Mouse (Mus musculus) kidney, postnatal 0 days (tissue): ENCODE data around the gene Flot1. TPM values are rescaled to one million over a fixed set of nuclear protein-coding genes. Genes with fewer than 3 reads are reported as not detected.

Experiments used
- ATAC-seq: fragments of 200-750 bp; cut with Nextera tagmentation; replicated peaks from 2 replicates; pipeline ENCODE4 v1.8.0; 2017; ENCODE audit warnings: low read depth, moderate number of reproducible peaks, moderate TSS enrichment, moderate library complexity; ENCODE audit not compliant: low FRiP score
- DNase-seq: peaks from one replicate; pipeline ENCODE4 v3.0.0-alpha.2; 2016; ENCODE audit warnings: low spot score
- H3K27ac ChIP-seq: fragments of 300-500 bp; sonication (generic); 2 replicates; pipeline ENCODE4 v1.5.1; 2014; ENCODE audit warnings: mild to moderate bottlenecking
- H3K27me3 ChIP-seq: fragments of 300-500 bp; sonication (generic); 2 replicates; pipeline ENCODE4 v1.6.1; 2014; ENCODE audit warnings: low read length, mixed read lengths; ENCODE audit not compliant: insufficient read depth
- H3K36me3 ChIP-seq: fragments of 300-500 bp; sonication (generic); 2 replicates; pipeline ENCODE4 v1.6.1; 2014; ENCODE audit warnings: low read length, mixed read lengths; ENCODE audit not compliant: insufficient read depth
- H3K4me1 ChIP-seq: fragments of 300-500 bp; sonication (generic); replicated peaks from 2 replicates; pipeline ENCODE4 v1.6.1; 2014; ENCODE audit warnings: antibody characterized with exemption, low read length, mixed read lengths; ENCODE audit not compliant: insufficient read depth
- H3K4me2 ChIP-seq: fragments of 300-500 bp; sonication (generic); 2 replicates; pipeline ENCODE4 v1.6.1; 2014; ENCODE audit warnings: mild to moderate bottlenecking, low read length, moderate library complexity, mixed read lengths
- H3K4me3 ChIP-seq: fragments of 300-500 bp; sonication (generic); replicated peaks from 2 replicates; pipeline ENCODE4 v1.5.1; 2014; ENCODE audit warnings: low read depth, low read length
- H3K9ac ChIP-seq: fragments of 300-500 bp; sonication (generic); 2 replicates; pipeline ENCODE4 v1.6.1; 2014; ENCODE audit warnings: low read depth, low read length
- H3K9me3 ChIP-seq: fragments of 300-500 bp; sonication (generic); replicated peaks from 2 replicates; pipeline ENCODE4 v1.6.1; 2016; ENCODE audit warnings: low read length, inconsistent platforms, mixed read lengths
- CTCF ChIP-seq: IDR thresholded peaks from 2 replicates; pipeline ENCODE4 v1.5.1; 2016; ENCODE audit warnings: antibody characterized with exemption, low read depth, mild to moderate bottlenecking, moderate library complexity
- WGBS: fragments of 180-500 bp; shearing (Covaris S2); extraction: QIAGEN DNeasy Blood & Tissue Kit; methylation state at CpG from one replicate; pipeline ENCODE4 v1.1.7; 2014; 5-methylcytosine and 5-hydroxymethylcytosine counted together
- polyA plus RNA-seq: library from polyadenylated mRNA; unstranded; fragments of >200 nt; fragmentation: Nextera tagmentation; extraction: Ambion mirVana; gene quantifications from 2 replicates; pipeline ENCODE4 v1.2.1, GENCODE M21; 2015

Gene Flot1
- polyA plus RNA-seq, 1 experiment from 2014 or later: 52.2 TPM

GRCm38 (mm10) chr17:35782398-35782797 lies 40.6 kb upstream of the Flot1 start:
- peak; percentile 44; the same call in 1 of the 2 replicates for TF ChIP-seq CTCF
- no peak overlapping the region for H3K27ac ChIP-seq
- 0 out of 2 replicates have a peak, but pooled peaks cover 2% of the 10 kb centered on the region for H3K4me1 ChIP-seq
- H3K4me3 ChIP-seq: no peak overlapping the region
- H3K4me2 ChIP-seq: no peak overlapping the region
- no peaks in the 10 kb centered on the region for H3K9me3 ChIP-seq
- DNase-seq (no peak), ATAC-seq (no peak)
- 83% methylated on average over 2 of the region's 2 CpGs for WGBS
- H3K36me3 ChIP-seq: no peaks in the 10 kb centered on the region
- no peak overlapping the region for H3K9ac ChIP-seq
- no peaks in the 10 kb centered on the region for H3K27me3 ChIP-seq

- ATAC-seq: no peak
- no peaks in the 10 kb centered on the region for H3K36me3 ChIP-seq
- no peaks in the 10 kb centered on the region for H3K27me3 ChIP-seq
- H3K4me1 ChIP-seq: no peaks in the 10 kb centered on the region
- no peak for DNase-seq
- H3K4me2 ChIP-seq: no peak overlapping the region
- WGBS: 67% methylated on average over 5 of the region's 5 CpGs
- no peak for TF ChIP-seq CTCF
- no peak overlapping the region for H3K9ac ChIP-seq
- no peak overlapping the region for H3K4me3 ChIP-seq
- H3K27ac ChIP-seq: no peak overlapping the region
- no peaks in the 10 kb centered on the region for H3K9me3 ChIP-seq
These were observed 40.1 kb upstream of the Flot1 start for GRCm38 (mm10) chr17:35782924-35783323.

GRCm38 (mm10) chr17:35783944-35784343 lies 39.1 kb upstream of the Flot1 start:
- Histone ChIP-seq H3K4me2 (no peak overlapping the region), H3K9me3 (no peaks in the 10 kb centered on the region), H3K36me3 (no peaks in the 10 kb centered on the region), H3K27ac (no peak overlapping the region), H3K9ac (no peak overlapping the region), H3K4me3 (no peak overlapping the region), H3K27me3 (no peaks in the 10 kb centered on the region), H3K4me1 (no peaks in the 10 kb centered on the region)
- 84% methylated on average over 6 of the region's 6 CpGs for WGBS
- no peak for TF ChIP-seq CTCF
- DNase-seq: no peak
- no peak for ATAC-seq

- DNase-seq: no peak
- no peaks in the 10 kb centered on the region for H3K4me1 ChIP-seq
- TF ChIP-seq CTCF: no peak
- H3K9me3 ChIP-seq: no peaks in the 10 kb centered on the region
- H3K4me3 ChIP-seq: no peak overlapping the region
- H3K9ac ChIP-seq: no peak overlapping the region
- H3K4me2 ChIP-seq: no peak overlapping the region
- no peaks in the 10 kb centered on the region for H3K36me3 ChIP-seq
- no peaks in the 10 kb centered on the region for H3K27me3 ChIP-seq
- ATAC-seq: no peak
- WGBS: 82% methylated on average over 4 of the region's 4 CpGs
- no peak overlapping the region for H3K27ac ChIP-seq
These were observed 37.9 kb upstream of the Flot1 start for GRCm38 (mm10) chr17:35785140-35785539.

- DNase-seq (no peak), ATAC-seq (no peak)
- no peak overlapping the region for H3K9ac ChIP-seq
- no peaks in the 10 kb centered on the region for H3K4me1 ChIP-seq
- TF ChIP-seq CTCF: no peak
- no peaks in the 10 kb centered on the region for H3K9me3 ChIP-seq
- H3K27ac ChIP-seq: no peak overlapping the region
- H3K27me3 ChIP-seq: no peaks in the 10 kb centered on the region
- no peak overlapping the region for H3K4me3 ChIP-seq
- no peaks in the 10 kb centered on the region for H3K36me3 ChIP-seq
- H3K4me2 ChIP-seq: no peak overlapping the region
These were observed 35.5 kb upstream of the Flot1 start for GRCm38 (mm10) chr17:35787493-35787892.

GRCm38 (mm10) chr17:35788025-35788424 lies 35.0 kb upstream of the Flot1 start:
- Histone ChIP-seq H3K9me3 (no peaks in the 10 kb centered on the region), H3K27ac (no peak overlapping the region), H3K27me3 (no peaks in the 10 kb centered on the region), H3K4me1 (no peaks in the 10 kb centered on the region), H3K36me3 (no peaks in the 10 kb centered on the region), H3K4me2 (no peak overlapping the region), H3K4me3 (no peak overlapping the region), H3K9ac (no peak overlapping the region)
- DNase-seq: no peak
- TF ChIP-seq CTCF: no peak
- WGBS: 70% methylated on average over 3 of the region's 3 CpGs
- ATAC-seq: no peak

- no peaks in the 10 kb centered on the region for H3K27me3 ChIP-seq
- no peaks in the 10 kb centered on the region for H3K36me3 ChIP-seq
- ATAC-seq (no peak), DNase-seq (no peak)
- no peak for TF ChIP-seq CTCF
- no peaks in the 10 kb centered on the region for H3K4me1 ChIP-seq
- H3K27ac ChIP-seq: no peak overlapping the region
- H3K4me3 ChIP-seq: no peak overlapping the region
- WGBS: 90% methylated on average over 4 of the region's 4 CpGs
- H3K9ac ChIP-seq: no peak overlapping the region
- H3K9me3 ChIP-seq: no peaks in the 10 kb centered on the region
- no peak overlapping the region for H3K4me2 ChIP-seq
These were observed 32.1 kb upstream of the Flot1 start for GRCm38 (mm10) chr17:35790933-35791332.
